Mouse (Mus musculus) lung, postnatal 0 days (tissue): Measurements from ENCODE around the gene Cdh13.

Experiments
- CTCF ChIP-seq: IDR thresholded peaks from 2 replicates; pipeline ENCODE4 v1.5.1; 2016; ENCODE audit warnings: antibody characterized with exemption, mild to moderate bottlenecking
- EP300 ChIP-seq: IDR thresholded peaks from 2 replicates; pipeline ENCODE4 v1.6.1; 2016; ENCODE audit warnings: antibody characterized with exemption, mild to moderate bottlenecking, control low read depth

GRCm38 (mm10) chr8:118374738-118375137, 91.2 kb downstream of the Cdh13 start:
- no peak for TF ChIP-seq CTCF
- TF ChIP-seq EP300 = peak; percentile 34; the same call in 1 of the 2 replicates
